Mouse (Mus musculus) cerebellum, postnatal 14 days (tissue): ENCODE results near the gene Bin2.
"Not testable (repeated sequence)": the region's sequence is repeated elsewhere in the genome, so short reads cannot be mapped to it uniquely, and the experiment has no call there.

Experiments
- DNase-seq, 2 experiments: peaks; one replicate each; pipeline ENCODE4 v3.0.0; 2021; ENCODE audit warnings: mixed read lengths in 2 of 2

Bin2 gene

GRCm38 (mm10) chr15:100641226-100641810 lies 28.0 kb downstream of the Bin2 start:
- DNase-seq, result no peak

DNA sequence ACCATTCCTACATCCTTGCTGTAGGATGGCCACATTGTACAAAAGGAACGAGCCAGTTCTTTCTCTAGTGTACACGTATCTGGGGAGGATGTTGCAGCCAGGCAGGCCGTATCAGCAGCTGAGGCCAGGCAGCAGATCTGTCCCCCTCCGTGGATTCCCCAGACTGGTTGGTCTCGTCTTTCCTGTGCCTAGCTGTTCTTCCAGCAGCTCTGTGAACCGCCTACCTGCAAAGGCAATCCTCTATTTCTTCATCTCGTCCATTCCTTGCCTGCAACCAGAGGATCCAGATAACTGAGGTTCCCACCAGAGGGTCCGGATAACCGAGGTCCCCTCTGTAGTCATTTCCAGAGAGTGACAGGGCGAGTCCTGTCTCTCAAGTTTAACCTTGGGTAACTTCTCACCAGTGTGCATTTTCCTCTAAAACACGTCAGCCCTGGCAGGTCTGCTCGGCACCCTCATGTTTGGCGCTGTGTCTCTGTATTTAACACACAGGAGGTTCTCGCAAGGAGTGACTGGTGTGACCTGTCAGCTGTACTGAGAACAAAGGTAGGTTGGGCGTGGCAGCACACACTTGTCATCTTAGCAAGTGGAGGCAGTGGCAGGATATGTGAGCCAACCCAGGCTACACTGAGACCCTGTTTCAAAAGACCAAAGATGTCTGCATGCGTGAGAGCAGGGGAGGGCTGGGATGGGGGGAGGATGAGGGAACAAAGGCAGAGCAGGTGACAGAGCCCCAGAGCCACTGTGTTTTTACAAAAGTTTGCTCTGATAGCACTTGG lies 29.2 kb downstream of the Bin2 start:
- no peak for DNase-seq

- peak in 1 of 2 experiments; percentile 40 for DNase-seq
These were observed 31.7 kb downstream of the Bin2 start for GRCm38 (mm10) chr15:100637661-100638060.

GRCm38 (mm10) chr15:100636700-100637501 lies 32.5 kb downstream of the Bin2 start, which contains the start of gene Smagp:
Gene Smagp, minus strand, starts transcription at chr15:100636940.
- no peak for DNase-seq

DNA sequence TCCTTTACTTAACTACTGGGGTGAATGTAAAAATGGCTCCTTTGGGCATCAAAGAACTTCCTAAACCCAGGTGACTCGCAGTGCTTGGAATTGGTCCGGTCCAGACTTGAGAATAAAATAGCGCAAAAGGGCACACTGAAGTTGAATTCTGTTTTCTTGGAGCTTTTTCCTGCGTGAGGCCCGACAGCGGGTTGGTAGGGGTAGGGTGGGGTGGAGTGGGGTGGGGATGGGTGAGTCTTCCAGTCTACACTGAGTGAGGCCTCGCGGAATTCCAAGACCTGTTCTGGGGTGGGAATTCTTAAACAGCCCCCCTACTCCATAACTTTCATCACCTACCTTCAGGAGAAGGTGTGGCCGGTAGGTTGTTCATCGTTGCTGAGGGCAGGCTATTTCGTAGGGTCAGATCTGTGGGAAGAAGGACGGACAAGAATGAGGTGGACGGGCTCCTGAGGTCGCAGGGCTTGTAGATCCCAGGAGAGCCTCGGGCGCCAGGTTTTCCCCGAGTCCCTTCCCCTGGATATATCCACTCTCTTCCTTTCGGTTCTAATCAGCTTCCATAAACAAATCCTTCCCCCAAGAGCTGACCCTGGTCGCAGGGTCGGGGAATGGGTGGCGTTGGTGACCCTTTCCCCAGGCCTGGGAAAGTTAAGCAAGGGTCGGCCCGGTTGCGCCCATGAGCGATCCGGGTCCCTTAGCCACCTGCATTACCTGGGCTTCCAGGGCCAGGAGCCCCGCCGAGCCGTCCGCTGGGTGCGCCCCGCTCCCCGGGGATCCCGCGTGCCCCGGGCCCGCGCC lies 33.3 kb downstream of the Bin2 start:
- no peak for DNase-seq

DNA sequence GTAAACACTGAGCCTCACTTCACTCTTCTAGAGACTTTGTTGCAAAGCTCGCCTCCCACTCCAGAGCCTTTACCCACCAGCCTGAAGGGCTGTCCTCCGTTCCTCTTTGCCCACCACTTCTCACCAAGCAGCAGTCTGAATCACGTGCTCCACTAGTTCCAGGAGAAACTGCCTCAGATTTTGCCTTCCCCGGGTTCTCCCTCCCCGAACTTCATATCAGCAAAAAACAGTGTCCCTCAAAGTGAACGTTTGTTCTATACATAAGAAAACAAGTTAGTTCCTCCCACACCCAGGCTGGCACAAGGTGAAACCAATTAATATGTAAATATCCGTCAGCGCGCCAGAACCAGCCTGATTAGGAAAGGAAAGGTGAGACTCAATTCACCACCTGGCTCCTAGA lies 34.1 kb downstream of the Bin2 start:
- no peak for DNase-seq

DNA sequence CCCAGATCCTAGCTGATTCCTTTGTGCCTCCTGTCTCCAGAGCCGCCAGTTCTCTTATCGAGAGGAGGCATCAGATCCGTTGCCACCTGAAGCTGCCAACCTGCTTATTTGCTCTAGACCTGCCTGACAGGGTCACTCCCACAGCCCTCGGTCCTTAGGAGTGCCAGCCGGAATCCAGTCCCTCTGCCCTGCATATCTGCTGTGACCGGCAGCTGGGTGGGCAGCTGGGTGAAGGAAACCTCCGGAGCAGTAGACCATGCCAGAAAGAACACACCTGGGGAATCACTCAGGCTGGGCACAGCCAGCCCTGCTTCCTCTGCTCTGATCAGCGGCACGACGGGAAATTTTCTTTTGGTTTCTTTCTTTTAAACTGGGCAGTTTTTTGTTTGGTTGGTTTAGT lies 36.0 kb downstream of the Bin2 start:
- DNase-seq, result no peak

DNA sequence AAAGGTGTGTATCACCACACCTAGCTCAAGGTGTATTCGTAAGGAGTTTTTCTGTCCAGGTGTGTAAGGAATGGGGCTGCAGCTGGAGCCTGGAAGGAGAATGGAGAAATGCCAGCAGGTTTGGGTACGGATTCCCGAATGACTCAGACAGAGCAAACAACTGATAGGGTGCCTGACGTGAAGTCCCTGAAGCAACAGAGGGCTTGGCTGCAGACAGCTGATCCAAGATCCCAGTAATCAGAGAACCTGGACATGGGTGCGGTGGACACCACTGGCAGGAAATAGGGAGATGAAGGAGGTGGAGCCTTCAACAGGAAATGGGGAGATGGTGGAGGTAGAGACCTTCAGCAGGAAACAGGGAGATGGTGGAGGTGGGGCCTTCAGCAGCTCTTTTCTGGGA lies 37.0 kb downstream of the Bin2 start:
- DNase-seq, result no peak

GRCm38 (mm10) chr15:100631454-100632170 lies 37.7 kb downstream of the Bin2 start:
- DNase-seq, result no peak

DNA sequence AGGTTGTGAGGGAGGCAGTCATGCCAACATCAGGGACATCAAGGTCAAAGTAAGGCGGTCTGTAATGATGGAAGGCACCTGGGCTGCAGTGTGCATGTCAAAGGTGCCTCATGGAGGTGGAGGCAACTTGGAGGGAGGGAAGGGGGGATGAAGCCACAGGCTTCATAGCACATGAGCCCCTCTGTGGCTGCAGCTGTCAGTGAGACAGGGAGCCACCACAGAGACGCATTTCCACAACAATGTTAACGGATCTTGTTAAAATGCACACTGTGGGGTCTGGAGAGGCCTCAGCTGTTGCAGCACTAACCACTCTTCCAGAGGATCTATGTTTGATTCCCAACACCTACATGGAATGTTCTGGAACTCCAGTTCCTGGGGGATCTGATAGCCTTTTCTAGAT lies 39.2 kb downstream of the Bin2 start:
- DNase-seq, result no peak

DNA sequence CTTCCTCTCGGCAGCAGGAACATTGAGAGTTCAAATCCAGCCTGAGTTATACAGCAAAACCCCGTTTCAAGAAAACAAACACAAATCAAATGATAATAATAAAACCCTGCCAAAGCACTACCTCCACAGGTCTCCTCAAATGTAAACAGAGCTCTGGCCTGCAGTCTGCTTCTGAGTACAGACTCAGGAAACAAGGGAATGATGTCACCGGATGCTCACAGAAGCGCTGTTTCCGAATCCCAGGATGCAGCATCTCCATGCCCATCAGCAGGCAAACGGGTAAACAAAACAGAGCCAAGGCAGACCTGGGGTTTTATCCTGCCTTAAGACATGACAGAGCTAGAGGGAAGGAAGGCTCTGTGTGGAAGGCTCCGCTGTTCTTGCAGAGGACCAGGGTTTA lies 40.6 kb downstream of the Bin2 start:
- DNase-seq, result no peak

DNA sequence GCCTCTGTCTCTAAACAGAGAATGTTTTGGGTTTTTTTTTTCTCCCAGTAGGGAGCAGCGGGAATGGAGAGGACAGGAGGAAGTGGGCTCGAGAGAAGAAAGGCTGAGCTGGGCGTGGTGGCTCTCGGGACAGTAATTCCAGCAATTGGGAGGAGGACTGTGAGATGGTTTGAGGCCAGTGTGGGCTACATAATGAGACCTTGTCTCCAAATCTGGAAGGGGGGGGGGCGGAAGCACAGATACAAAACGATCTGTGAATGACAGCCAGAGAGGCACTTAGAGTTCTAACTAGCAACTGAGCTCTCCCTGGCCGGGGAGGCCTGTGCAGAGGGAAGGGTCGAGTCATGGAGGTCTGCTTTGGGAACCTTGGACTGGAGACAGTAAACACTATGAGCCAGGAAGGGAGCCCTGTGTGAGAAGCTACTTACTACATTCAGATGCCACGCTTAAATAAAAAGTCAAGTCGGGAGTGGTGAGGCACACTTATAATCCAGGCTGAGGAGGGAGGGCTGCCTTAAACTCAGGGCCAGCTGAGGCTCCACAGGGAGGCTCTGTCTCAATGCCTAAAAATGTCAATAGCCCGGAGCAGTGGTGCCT lies 41.5 kb downstream of the Bin2 start:
- DNase-seq, result no peak

GRCm38 (mm10) chr15:100627287-100627686 lies 42.1 kb downstream of the Bin2 start:
- no peak for DNase-seq

GRCm38 (mm10) chr15:100624435-100624834 lies 44.9 kb downstream of the Bin2 start:
- no peak for DNase-seq

DNA sequence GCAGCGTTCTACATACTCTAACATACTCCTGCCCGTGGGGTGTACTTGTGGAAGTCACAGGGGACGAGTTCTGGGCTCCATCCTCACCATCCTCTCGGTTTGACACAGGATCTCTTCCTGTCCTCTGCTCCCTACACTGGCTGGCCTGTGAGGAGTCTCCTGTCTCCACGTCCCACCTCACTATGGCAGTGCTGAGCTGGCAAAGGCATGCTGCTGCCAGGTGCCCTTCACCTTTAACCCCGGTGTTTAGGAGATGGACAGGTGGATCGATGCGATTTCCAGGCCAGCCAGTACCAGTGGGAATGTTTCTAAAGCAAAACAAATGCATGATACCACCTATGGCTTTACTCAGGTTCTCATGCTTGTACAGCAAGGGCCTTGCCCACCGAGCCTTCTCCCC lies 45.6 kb downstream of the Bin2 start:
- DNase-seq, result no peak

DNA sequence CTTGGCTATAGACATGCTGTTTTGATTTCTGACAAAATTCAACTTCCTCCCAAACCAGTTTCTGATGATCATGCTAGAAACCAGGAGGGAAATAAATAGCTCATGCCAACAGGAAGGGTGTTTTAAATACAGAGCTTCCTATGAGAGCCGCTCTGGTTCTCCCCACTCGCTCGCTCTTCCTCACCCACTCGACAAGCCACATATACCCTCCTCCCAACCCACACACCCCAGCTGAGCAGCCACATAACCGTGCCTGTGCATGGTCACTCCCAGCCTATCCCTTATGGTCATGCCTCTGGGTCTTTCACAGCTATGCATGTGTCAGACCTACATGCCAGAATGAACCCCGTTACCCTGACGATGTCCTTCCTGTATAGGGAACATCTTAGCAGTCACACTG lies 47.2 kb downstream of the Bin2 start:
- no peak for DNase-seq

GRCm38 (mm10) chr15:100621671-100622070 lies 47.7 kb downstream of the Bin2 start:
- not testable (repeated sequence) for DNase-seq

- no peak for DNase-seq
These were observed 50.2 kb downstream of the Bin2 start for GRCm38 (mm10) chr15:100619200-100619599.

DNA sequence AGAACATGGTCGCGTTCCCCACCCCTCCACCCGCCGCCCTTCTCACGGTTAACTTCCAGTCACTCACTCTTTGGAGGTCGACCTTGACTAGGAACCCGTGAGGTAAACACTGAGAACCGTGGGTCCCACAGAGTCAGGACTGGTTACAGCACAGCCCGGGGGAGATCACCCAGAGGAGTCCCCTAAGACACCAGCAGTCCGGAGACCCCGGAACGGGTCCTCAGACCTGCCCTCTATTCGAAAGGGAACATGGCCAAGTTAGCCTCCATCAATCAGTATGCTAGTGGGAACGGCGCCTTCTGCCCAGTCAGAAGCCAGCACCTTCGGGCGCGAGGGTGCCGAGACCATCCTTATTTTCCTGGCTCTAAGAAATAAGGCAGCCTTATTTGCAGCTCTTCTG lies 53.1 kb downstream of the Bin2 start:
- no peak for DNase-seq

DNA sequence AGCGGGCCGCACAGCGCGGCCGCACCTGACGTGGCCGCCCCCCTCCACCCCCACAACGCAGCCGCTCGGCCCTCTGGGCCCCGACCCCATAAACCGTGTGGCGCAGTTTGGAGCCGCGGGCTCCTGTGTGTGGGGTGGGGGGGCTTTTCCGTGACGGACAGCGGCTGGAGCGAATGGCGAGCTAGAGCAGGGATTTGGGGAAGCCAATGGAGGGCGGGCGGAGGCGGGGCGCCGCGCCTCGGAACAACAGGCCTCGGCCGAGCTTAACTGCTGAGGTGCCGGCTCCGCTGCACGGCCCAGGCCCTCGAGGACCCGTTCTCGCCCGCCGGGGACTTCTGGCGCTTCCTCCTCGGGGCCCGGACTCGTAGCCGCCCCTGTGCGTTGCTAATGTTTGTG lies 53.5 kb downstream of the Bin2 start:
- DNase-seq, result peak; percentile 95 to 98

DNA sequence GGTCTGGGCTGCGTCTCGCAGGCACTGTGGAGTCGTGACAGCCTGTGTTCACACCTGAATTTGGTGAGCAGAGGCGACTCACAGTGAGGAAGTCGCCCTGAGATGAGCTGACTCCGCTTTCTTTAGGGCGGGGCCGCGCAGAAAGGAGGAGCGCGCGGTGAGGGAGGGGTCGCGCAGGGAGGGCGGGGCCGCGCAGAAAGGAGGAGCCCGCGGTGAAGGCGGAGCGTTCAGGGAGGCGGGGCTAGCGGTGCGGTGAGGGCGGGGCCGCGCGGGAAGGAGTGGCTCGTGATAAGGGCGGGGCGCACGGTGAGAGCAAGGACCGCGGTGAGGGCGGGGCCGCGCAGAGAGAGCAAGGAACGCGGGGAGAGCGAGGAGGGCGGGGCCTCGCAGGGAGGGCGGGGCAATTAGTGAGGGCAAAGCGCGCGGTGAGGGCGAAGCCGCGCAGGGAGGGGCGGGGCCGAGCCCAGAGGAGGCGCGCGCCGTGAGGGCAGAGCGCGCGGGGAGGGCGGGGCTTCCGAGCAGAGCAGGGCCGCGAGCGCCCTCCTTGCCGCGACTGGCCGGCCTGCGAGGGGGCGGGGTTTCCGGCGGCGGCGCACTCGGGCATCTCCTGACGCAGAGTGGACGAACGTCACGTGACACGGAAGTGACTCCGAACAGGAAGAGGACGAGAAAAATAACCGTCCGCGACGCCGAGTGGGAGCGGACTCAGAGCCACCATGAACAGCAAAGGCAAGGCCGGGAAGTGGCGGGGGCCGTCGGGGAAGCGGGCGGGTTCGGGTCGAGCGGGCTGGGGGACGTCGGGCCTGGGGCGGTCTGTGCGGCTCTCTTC lies 54.1 kb downstream of the Bin2 start, which contains the start of gene Dazap2:
Dazap2 (plus strand) TSS at position 354 of the 829 bp plus-strand sequence.
- DNase-seq, result peak; percentile 99
